Mouse (Mus musculus) spleen, postnatal 14 days (tissue): ENCODE measurements around the gene Marcksl1.

Source experiments
- DNase-seq, 2 experiments: peaks; one replicate each; pipeline ENCODE4 v3.0.0; 2021 to 2022; ENCODE audit warnings: low spot score in 2 of 2

Marcksl1 gene

DNA sequence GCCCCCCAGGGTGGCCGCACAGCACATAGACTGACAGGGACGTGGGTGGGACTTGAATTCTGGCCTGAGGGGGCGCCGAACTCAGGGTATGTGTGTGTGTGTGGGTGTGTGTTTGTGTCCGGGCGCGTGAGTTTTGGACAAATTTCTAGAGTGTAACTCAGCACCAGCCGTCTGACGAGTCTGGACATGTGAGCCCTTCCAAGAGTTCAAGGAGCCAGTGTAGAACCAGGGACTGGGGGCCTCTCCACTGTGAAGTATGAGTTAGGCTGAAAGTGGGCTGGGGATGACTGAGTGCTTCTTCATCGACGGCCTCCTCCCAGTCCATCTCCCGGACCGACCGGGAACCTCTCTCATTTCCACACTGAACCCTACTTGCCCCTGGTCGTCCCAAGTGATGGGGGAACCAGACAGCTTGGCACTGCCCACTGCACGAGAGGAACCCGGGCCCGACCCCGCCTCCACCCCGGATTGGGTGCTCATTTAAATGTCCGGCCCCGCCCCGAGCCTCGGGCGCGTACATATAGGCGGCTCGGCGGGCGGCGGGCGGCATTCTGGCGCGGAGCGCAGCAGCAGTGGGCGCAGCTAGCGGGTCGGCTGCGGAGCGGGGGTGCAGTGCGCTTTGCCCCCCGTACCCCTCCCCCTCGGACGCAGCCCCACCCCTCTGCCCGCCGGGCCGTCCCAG is at the start of gene Marcksl1:
Marcksl1 (plus strand) TSS at position 496 of the 682 bp plus-strand sequence.
- peak; percentile 75 to 84 for DNase-seq

DNA sequence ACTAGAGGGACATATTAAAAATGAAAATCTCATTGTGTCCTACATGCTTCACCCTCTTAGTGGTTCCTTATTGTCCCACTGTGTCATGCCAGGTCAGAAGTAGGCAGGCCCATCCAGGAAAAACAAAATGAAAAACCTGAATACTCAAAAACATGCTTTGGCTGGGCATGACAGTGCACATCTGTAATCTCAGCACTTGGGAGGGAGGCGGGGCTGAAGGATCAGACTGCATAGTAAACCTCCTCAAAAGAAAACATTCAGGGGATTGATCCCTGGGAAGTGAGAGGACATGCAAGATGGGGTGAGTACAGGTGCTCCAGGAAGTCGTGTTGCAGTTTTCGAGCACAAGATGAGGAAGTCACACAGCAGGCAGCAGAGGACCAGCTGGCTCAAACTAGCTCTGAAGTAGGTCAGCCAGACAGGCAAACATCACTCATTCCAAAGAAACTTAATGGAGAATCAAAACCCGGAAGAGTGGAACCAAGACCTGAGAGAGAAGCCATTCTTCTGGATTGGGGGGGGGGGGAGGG is 49.0 kb upstream of the Marcksl1 start:
- DNase-seq: no peak

DNA sequence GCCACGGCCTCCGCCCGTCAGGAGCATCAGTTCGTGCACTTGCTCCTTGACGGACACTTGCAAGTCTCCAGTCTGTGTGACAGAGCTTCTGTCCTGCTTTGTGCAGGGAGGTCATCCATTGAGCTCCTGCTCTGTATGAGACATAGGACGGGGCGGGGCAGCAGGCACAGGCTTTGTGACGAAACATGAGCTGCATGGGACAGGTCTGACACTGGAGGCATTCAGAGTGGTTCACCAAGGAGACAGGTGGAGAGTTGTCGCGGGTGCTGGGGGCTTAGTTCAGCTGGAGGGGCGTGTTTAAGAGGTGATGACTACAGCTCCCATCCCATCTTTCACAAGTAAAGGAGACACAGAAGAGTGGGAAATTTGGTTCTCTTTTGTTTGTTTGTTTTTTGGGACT is 37.3 kb upstream of the Marcksl1 start:
- DNase-seq: no peak

DNA sequence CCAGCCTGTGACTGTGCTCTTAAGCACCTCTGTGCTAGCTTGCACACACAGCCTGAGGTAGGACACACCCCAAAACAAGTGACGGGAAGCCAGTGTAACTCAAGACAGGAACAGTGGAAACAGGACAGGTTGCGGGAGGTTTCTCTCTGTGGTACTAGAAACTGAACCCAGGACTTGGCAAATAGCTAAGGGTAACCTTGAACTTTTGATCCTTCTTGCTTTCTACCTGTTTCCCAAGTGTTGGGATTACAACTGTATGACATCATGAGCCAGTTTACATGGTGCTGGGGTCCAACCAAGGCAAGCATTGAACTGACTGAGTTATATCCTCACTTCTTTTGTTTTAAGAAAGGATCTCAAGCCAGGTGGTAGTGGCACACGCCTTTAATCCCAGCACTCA is 33.5 kb upstream of the Marcksl1 start:
- DNase-seq: no peak

DNA sequence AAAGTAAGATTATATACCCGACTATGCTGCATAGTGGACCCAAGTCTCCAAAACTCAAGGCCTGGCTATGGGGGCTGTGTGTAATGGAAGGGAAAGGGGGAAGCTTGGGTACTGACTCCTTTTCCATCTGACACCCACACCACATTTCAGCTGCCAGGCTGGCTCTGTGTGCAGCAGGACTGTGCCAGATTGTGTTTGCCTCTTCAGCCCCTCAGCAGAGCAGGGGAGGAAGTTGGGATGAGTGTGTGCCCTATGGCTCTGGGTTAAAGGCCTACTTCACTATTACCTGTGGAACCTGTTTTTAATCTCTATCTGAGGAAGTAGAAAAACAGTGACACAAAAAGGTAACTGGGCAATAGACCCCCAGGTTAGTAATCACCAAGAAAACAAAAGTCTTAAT is 32.3 kb upstream of the Marcksl1 start:
- no peak for DNase-seq

DNA sequence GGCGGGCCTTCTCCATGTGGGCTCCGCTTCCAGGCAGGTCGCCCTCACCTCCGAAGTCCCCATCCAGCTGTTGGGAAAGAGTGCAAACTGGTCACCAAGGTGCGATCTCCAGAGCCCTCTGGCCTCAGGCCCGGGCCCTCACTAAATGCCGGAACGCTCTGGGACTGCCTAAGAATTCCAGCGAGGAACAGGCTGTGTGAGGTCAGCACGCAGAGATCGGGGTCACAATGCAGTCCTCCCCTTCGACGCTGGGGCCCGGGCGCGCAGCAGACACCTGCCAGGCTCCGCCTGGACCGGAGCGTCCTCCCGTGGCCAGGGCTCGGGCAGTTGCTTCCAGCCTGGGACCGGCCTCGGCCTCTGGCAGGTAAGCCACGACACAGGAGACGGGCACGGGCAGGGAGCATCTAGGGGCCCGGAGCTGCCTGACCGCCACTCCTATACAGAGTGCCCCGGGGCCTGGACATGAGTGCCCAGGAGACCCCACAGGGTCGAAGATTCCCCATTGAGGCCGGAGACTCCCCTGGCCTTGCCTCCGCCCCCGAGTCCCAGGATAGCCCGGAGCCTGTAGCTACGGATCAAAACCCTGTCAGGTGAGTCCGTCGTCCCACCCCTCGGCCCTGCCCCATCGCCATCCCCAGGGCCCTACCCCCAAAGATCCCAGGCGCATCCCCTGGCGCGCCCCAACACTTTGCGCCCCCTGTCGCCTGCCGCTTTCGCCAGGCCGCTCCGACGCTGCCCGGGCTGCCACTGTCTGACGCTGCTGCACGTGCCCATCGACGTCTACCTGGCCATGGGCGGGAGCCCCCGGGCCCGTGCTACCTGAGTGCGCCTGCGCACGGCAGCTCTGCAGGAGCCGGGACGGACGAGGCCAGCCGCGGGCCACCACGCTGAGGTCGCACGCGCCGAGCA is 22.2 kb upstream of the Marcksl1 start, which contains the start of the genes Tssk3 and Fam229a:
Tssk3 (minus strand) TSS at position 51 of the 909 bp plus-strand sequence.
Fam229a (plus strand) TSS at position 219 of the 909 bp plus-strand sequence.
- DNase-seq: no peak

DNA sequence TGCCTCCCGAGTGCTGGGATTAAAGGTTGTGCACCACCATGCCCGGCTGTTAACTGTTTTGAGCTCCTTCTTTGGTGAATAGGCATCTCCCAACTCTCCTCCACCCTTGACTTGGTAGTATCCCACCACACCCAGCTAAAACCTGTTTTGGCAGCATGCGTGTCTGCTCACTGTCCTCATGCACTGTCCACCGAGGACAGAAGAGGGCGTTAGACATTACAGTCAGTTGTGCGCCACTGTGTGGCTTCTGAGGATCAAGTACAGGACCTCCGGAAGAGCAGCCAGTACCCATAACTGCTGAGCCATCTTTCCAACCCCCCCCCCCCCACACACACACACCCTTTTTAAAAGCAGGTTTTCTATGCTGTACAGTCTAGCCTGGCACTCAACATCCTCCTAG is 18.7 kb upstream of the Marcksl1 start:
- no peak for DNase-seq

DNA sequence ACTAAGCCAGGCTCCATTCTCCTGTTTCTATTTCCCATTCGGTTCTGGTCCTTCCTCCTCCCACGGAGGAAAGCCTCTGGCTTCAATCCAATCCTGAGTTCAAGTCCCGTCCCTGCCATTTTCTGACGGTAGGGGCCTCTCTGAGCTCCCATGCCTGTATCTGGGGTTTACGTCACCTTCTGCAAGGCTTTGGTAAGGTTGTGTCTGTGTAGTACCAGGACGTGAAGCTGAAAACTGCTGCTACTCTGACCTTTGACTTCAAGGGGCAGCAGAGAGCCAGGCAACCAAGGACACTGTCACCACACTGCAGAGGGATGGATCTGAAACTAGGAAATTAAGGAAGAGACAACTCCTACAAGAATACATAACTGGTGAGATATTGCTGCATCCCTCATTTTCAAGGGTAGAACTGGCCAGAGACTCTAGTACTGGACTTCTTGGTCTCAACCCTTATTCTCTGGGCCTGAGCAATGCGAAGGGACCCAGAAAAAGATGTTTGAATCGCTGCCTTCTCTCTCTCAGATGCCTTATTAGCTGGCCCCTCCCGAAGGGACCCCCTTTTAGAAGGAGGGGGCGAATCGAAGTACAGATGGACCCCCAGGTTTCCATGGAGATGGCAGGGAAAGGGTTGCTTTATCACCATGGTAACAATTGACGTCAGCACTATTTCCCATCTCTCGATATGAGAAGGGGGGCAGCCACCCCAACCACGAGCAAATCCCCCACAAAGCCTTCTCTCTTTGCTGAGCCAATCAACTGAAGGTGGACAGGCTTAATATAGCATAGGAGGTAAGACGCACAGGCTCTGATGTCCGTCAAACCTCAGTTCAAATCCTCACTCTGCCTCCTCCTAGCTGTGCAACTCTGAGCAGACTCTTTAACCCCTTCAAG is 17.5 kb upstream of the Marcksl1 start:
- DNase-seq: no peak

DNA sequence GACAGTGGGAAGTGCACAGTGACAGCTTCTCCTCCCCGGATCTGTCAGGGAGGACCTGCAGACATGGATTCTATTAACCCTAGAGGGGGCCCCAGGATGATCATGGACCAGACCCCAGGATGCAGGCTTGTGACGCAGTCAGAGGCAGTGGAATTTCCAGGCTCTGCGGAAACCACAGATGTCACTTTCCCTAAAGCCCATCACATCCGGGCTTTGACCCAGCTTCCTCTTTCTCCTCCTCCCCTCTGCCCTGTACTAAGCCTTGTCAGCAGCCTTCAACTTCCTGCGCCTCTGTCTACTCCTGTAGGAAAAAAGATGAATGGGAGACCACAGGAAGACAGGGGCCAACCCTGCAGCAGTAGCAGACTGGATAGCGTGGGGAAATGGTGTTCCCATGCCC is 16.8 kb upstream of the Marcksl1 start:
- no peak for DNase-seq

DNA sequence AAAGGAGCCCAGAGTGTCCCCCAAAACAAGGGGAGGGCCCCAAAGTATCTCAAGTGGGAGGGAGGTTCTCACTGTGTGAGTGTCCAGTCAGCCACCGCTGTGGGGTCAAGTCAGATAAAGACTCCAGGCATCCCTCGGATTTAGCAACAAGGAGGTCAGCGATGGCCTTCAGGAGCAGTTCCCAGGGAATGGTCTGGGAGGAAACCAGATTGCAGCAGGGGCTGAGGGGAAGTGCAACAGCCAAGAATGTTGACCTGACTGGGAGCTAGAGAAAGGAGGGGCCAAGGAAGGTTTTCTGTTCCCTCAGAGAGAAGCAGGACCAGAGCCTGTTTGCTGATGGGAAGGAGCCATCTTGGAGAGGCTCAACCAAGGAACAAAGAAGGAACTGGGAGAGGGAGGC is 14.4 kb upstream of the Marcksl1 start:
- no peak for DNase-seq

DNA sequence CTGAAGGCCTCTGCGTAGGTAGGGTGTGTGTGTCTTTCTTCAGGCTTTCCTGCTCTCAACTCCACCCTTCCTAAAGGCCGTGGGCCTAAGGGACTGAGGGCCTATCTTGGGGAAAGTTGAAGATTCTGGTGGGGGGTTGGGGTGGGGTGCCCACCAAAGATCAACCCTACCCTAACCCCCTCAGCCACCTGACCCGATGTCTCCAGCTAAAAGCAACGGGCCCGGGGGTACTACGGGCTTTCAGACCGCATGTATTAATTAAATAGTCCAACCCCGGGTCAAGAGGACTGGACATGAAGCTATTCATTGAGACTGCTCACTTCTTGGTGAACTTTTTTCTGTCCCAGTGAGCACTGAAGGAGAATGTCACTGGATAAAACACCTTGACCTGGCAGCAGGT is 13.4 kb upstream of the Marcksl1 start:
- DNase-seq: no peak

DNA sequence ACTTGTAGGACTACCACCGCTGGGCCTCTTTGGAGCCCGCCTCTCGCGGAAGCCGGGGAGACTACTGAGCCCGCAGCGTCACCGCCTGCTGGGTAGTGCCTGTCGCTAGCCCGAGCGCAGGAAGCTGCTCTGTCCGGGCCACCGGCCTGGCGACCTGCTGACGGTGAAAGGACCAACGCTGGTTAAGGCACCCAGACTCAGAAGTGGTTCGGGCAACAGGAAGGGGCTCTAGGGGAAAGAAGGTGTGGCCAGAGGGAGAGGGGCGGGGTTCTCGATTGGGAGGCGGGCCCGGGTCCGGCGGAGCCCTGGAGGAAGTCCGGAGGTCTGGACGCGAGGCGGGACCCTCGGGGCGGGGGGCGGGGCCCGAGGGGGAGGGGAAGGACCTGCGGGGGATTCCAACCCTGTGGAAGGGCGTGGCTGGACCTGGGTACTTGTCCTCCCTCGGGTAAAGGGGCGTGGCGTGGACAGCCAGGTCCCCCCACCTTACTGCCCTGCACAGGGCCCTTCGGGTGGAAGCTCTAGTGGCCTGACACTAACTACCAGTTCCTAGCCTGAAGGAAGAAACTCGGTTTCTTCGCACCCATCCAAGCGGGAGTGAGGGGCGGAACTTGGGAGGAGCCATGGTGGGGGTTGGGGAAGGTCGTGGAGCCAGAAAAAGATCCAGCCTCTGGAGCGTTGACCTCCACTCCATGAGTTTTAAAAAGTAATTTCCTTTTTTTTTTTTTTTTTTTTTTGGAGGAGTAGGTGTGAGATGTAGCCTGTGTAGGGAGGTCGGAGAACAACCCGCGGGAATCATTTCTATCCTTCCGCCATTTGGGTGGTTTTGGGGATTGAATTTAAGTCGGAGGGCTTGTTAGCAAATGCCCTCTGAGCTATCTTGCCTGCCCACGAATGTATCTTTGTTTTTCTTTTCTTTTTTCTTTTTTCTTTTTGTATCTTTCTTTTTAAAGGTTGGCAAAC is 12.5 kb upstream of the Marcksl1 start:
- DNase-seq: peak; percentile 65 to 74

DNA sequence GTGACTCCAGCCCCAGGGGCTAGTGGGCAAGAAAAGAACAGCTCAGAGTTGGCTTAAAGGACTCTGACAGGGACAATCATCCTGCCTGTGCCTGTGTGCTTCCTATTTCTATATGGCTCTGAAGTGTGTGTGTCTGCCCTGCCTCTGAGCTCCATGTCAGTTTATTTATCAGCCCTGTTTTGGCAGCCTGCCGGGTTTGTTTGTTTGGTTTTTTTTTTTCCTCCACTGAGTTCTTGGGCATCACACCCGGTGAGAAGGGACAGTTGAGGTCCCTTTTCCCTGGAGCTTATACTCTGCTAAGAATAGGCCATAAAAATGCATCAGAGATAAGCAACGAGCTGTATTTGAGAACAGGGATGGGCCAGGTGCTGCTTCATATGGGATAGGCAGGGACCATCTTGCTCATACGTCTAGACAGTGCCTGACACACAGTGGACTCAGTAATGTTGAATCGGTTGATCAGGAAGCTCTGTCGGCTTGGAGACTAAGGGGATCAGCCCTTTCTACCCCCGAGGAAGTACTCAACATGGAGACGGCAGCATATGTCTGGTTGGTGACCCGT is 11.0 kb upstream of the Marcksl1 start:
- DNase-seq: no peak

DNA sequence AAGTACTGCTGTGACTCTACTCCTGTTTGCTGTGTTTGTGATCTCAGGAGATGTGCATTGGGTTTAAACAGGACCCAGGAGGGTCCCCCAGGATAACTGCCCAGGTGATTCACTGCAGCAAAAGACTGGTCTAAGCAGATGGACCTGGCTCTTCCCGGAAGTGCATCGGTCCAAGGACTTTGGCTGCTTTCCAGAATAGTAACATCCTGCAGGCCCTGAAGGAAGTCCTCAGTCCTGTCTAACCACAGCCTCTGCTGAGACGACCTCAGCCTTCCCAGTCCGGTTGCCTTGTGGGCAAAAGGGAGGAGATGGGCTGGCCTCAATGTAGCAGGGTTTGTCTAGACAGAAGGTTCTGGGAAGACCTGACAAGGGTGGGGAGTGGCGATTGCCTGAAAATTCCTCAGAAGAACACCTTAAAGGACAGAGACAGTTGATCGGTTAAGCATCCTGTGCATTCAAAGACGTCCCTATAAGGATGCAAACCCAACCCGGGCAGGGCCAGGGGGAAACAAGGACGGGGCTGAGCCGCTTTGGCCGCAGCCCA is 10.4 kb upstream of the Marcksl1 start:
- no peak for DNase-seq

DNA sequence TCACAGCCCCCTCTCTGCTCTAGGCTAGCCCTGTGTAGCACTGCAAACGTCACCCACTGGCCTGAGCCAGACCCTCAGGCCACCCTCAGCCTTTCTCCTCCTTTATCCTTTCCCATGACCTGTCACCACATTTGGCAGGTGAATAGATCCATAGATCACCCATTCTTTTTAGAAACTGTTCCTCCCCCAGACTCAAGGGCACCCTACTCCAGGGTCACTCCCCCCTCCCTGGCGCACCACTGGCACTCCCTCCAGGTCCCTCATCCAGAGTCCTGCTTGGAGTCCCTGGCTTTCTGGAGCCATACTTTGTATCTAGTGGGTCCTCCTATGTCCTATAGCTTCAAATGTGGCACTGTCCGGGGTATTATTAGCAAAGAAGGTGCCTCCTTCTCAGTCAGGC is 7.9 kb upstream of the Marcksl1 start:
- DNase-seq: no peak

DNA sequence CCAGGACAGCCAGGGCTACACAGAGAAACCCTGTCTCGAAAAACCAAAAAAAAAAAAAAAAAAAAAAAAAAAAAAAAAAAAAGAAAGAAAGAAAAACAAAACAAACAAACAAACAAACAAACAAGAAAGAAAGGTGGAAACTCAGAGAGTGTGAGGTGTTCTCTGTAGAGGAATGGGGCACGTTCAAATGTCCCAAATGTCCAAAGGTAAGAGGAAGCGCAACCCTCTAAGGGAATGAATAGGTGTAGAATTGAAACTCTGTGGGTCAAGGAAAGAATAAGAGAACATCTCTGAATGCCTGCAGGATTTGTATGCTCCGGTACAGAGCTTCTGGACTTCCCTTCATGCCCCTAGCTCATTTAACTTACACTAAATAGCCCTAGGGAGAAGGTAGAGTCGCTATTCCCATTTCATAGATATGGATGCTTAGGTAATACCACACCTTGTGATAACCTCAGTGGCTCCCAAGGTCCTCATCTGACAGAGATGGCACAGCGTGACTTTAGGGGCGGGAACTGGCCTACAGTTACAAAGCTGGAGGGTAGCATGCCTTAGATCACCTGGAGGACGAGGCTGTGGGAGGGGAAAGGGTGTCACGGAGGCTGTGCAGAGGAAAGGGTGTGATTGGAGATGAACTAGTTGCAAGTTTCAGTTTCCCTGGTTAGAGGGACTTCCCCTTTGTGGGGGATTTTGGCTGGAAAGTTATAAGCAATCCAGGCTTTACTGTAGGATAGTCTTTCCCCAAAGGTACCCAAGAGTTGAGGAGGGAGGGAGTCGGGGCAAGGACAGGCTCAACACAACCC is 5.7 kb upstream of the Marcksl1 start:
- no peak for DNase-seq

DNA sequence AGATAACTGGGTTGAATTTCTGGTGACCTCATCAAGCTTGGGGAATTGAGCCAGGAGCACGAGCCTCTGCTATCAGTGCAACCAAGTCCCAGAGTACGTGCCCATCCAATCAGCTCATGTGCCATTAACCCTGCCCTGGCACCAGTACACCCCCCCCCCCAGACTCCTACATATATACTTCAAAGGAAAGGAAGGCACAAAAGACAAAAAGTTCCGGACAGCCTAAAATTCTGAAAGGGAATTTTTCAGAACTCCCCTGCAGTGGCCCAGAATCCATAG is 5.2 kb upstream of the Marcksl1 start:
- DNase-seq: no peak

DNA sequence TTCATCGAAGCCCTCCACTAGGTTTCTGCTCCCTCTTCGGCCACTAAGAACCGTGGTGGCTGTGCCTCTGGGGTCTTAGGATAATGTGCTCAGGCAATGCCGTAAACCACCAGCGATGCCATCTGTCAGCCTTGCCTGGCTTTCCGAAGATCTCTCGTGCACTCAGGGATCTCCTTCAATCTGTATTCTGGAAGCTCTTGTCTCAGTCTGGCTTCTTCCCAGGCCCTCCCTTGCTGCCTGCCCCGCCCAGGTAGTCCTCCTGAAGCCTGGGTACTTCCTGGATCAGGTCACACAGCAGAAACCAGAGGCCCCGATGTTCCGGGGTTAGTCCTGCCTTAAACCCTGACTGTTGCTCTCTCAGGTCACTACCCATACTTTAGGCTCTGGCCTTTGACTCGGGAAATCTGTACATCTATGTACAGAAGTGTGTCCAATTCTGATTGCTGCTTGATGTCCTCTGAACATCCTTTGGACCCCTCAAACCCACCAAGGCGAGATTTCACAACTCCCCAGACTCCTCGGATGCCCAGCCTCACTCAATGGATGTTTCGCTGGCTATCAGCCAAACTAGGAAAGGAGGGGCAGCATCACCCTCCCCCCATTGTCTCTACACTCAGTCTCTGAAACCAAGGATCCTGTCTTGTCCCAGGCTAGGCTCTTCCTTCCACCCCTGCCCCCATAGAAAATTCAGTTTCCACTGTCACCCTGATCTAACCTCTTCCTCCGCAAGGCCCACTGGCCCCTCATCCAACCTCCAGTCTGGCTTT is 4.4 kb upstream of the Marcksl1 start:
- no peak for DNase-seq

DNA sequence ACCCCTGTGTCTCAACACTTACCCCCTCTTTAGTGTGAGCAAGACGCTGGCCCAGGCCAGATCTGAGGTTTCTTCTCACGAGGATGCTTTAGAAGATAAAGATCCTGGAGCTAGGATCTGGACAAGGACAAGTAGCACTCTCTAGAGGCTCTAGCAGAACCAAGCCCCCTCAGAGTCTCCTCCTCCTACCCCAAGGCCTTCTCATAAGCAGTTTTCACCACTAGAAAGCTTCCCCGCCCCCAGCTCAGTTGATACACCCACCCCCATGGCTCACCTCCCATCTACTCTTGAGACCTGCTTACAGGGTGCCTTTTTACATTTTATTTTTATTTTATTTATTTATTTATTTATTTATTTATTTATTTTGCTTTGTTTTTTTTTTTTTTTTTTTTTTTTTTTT is 3.7 kb upstream of the Marcksl1 start:
- no peak for DNase-seq
